Comparison of ENCODE assay signal across 8 mouse cellular contexts in genomic region chr7:58399145-58399604, GRCm38 (mm10).
DNase-seq lines count a peak whose midpoint lies in the region; ATAC-seq and TF ChIP-seq lines count a peak whose summit lies in the region.

No protein-coding gene starts in this region.

- peak overlapping the region; percentile 53 for H3K4me2 ChIP-seq in embryonic facial prominence, embryonic 15.5 days (replicated peaks)
- H3K4me2 ChIP-seq in limb, embryonic 11.5 days (ENCODE audit: low read depth, severe bottlenecking), result peak overlapping the region; percentile 53
- H3K4me2 ChIP-seq in midbrain, embryonic 13.5 days (replicated peaks), result peak overlapping the region; percentile 54

- no peak overlapping the region for H3K27ac ChIP-seq in bone marrow macrophage, adult 2 months (ENCODE audit: insufficient read depth, low read depth, low read length)
- peak overlapping the region; percentile 87 for H3K27ac ChIP-seq in embryonic facial prominence, embryonic 15.5 days (replicated peaks)
- H3K27ac ChIP-seq in heart, adult 2 months, result peak overlapping the region; percentile 80
- H3K27ac ChIP-seq in kidney, adult 2 months (ENCODE audit: insufficient read depth, low read depth, low read length), result no peak overlapping the region
- H3K27ac ChIP-seq in limb, embryonic 11.5 days (replicated peaks; ENCODE audit: low read depth, low read length), result peak overlapping the region; percentile 68
- peak overlapping the region; percentile 98 for H3K27ac ChIP-seq in midbrain, embryonic 13.5 days
- H3K27ac ChIP-seq in small intestine, adult 2 months (ENCODE audit: insufficient read depth, low read depth, low read length), result peak overlapping the region; percentile 71

- no peak for TF ChIP-seq CTCF in bone marrow macrophage, adult 2 months (IDR thresholded peaks at IDR 0.05; ENCODE audit: low read depth, low read length)
- no peak for TF ChIP-seq CTCF in heart, adult 2 months (IDR thresholded peaks at IDR 0.05)
- no peak for TF ChIP-seq CTCF in kidney, adult 2 months (conservative IDR thresholded peaks at IDR 0.05; ENCODE audit: insufficient read depth, insufficient read length, low read depth, low read length)
- no peak for TF ChIP-seq CTCF in small intestine, adult 2 months (IDR thresholded peaks at IDR 0.05; ENCODE audit: extremely low read depth, insufficient read length, insufficient replicate concordance, low read depth, low read length)

- peak; percentile 74 for TF ChIP-seq EP300 in heart, adult 2 months (IDR thresholded peaks at IDR 0.05; ENCODE audit: insufficient read depth, low read depth, low read length)

- H3K9ac ChIP-seq in embryonic facial prominence, embryonic 15.5 days, result peak overlapping the region; percentile 42
- peak overlapping the region; percentile 59 for H3K9ac ChIP-seq in heart, adult 2 months (ENCODE audit: low read depth, low read length)
- peak overlapping the region; percentile 67; the same call in 1 of the 2 replicates for H3K9ac ChIP-seq in limb, embryonic 11.5 days (ENCODE audit: low read length)
- peak overlapping the region; percentile 70 for H3K9ac ChIP-seq in midbrain, embryonic 13.5 days (replicated peaks)

- peaks cover 5% of the 10 kb centered on the region for H3K4me1 ChIP-seq in bone marrow macrophage, adult 2 months (ENCODE audit: control insufficient read depth, insufficient read depth, low read length)
- peaks cover 10% of the 10 kb centered on the region; the same call in 1 of the 2 replicates for H3K4me1 ChIP-seq in embryonic facial prominence, embryonic 15.5 days
- H3K4me1 ChIP-seq in heart, adult 2 months (ENCODE audit: control insufficient read depth, insufficient read depth, low read length), result peaks cover 2% of the 10 kb centered on the region
- peaks cover 8% of the 10 kb centered on the region for H3K4me1 ChIP-seq in kidney, adult 2 months (ENCODE audit: control insufficient read depth, insufficient read depth, low read length)
- no peaks in the 10 kb centered on the region for H3K4me1 ChIP-seq in limb, embryonic 11.5 days (ENCODE audit: control insufficient read depth, insufficient read depth, low read length)
- H3K4me1 ChIP-seq in midbrain, embryonic 13.5 days (replicated peaks), result peaks cover 15% of the 10 kb centered on the region
- peaks cover 2% of the 10 kb centered on the region; the same call in 1 of the 2 replicates for H3K4me1 ChIP-seq in small intestine, adult 2 months (ENCODE audit: control insufficient read depth, insufficient read depth, insufficient read length, low read length)

- WGBS in embryonic facial prominence, embryonic 15.5 days, result 0% methylated on average over 21 of the region's 21 CpGs
- under 1% methylated on average over 21 of the region's 21 CpGs for WGBS in heart, adult 2 months
- WGBS in kidney, adult 2 months, result under 1% methylated on average over 21 of the region's 21 CpGs
- WGBS in limb, embryonic 11.5 days, result under 1% methylated on average over 21 of the region's 21 CpGs
- WGBS in midbrain, embryonic 13.5 days, result under 1% methylated on average over 21 of the region's 21 CpGs
- WGBS in small intestine, adult 2 months, result under 1% methylated on average over 21 of the region's 21 CpGs

- peak; percentile 97 for ATAC-seq in embryonic facial prominence, embryonic 15.5 days (ENCODE audit: insufficient number of reproducible peaks, low FRiP score, low TSS enrichment, low read depth)
- ATAC-seq in limb, embryonic 11.5 days (ENCODE audit: insufficient number of reproducible peaks, low FRiP score, low TSS enrichment, low read depth), result peak; percentile 98
- peak; percentile 99 for ATAC-seq in midbrain, embryonic 13.5 days

- H3K27me3 ChIP-seq in embryonic facial prominence, embryonic 15.5 days, result no peaks in the 10 kb centered on the region
- no peaks in the 10 kb centered on the region for H3K27me3 ChIP-seq in heart, adult 2 months (ENCODE audit: control insufficient read depth, insufficient read depth, low read length)
- no peaks in the 10 kb centered on the region for H3K27me3 ChIP-seq in kidney, adult 2 months (replicated peaks; ENCODE audit: control insufficient read depth, insufficient read depth, low read length)
- no peaks in the 10 kb centered on the region for H3K27me3 ChIP-seq in limb, embryonic 11.5 days (ENCODE audit: control insufficient read depth, insufficient read depth, low read length)
- H3K27me3 ChIP-seq in midbrain, embryonic 13.5 days, result no peaks in the 10 kb centered on the region
- H3K27me3 ChIP-seq in small intestine, adult 2 months (ENCODE audit: control insufficient read depth, insufficient read depth, low read length), result no peaks in the 10 kb centered on the region

- intact Hi-C loops in heart, adult 2 months (cut with DNase I), result no loop called here

- H3K9me3 ChIP-seq in embryonic facial prominence, embryonic 15.5 days (replicated peaks), result no peaks in the 10 kb centered on the region
- H3K9me3 ChIP-seq in limb, embryonic 11.5 days (ENCODE audit: control insufficient read depth, low read length), result no peaks in the 10 kb centered on the region
- H3K9me3 ChIP-seq in midbrain, embryonic 13.5 days, result no peaks in the 10 kb centered on the region

- no peaks in the 10 kb centered on the region for H3K79me2 ChIP-seq in heart, adult 2 months (replicated peaks; ENCODE audit: control insufficient read depth, insufficient read depth, low read length)

- TF ChIP-seq POLR2A in bone marrow macrophage, adult 2 months (IDR thresholded peaks at IDR 0.05; ENCODE audit: borderline replicate concordance, low read depth, low read length), result no peak
- TF ChIP-seq POLR2A in heart, adult 2 months (IDR thresholded peaks at IDR 0.05; ENCODE audit: insufficient read depth, low read depth, low read length), result peak; percentile 77
- no peak for TF ChIP-seq POLR2A in kidney, adult 2 months (IDR thresholded peaks at IDR 0.05; ENCODE audit: low read depth, low read length)
- peak; percentile 71; the same call in 1 of the 2 replicates for TF ChIP-seq POLR2A in small intestine, adult 2 months (IDR thresholded peaks at IDR 0.05; ENCODE audit: low read depth, low read length)

- H3K4me3 ChIP-seq in bone marrow macrophage, adult 2 months (ENCODE audit: insufficient read depth, low read length), result peak overlapping the region; percentile 78
- peak overlapping the region; percentile 63 for H3K4me3 ChIP-seq in embryonic facial prominence, embryonic 15.5 days (replicated peaks)
- H3K4me3 ChIP-seq in heart, adult 2 months, result peak overlapping the region; percentile 53
- H3K4me3 ChIP-seq in kidney, adult 2 months (ENCODE audit: insufficient read depth, low read depth, low read length), result peak overlapping the region; percentile 65
- peak overlapping the region; percentile 40 for H3K4me3 ChIP-seq in limb, embryonic 11.5 days (ENCODE audit: low read depth, low read length)
- H3K4me3 ChIP-seq in midbrain, embryonic 13.5 days (replicated peaks), result peak overlapping the region; percentile 52
- H3K4me3 ChIP-seq in small intestine, adult 2 months (ENCODE audit: low read depth, low read length), result peak overlapping the region; percentile 64

- peak; percentile 86 for DNase-seq in 3134 (ENCODE audit: extremely low read depth, insufficient read length, low spot score)
- peak; percentile 91 to 94 for DNase-seq in heart, adult 2 months
- peak; percentile 96 for DNase-seq in kidney, adult 2 months
- DNase-seq in limb, embryonic 11.5 days (ENCODE audit: low spot score), result peak; percentile 94

- no peaks in the 10 kb centered on the region for H3K36me3 ChIP-seq in embryonic facial prominence, embryonic 15.5 days
- H3K36me3 ChIP-seq in heart, adult 2 months (ENCODE audit: control insufficient read depth, insufficient read depth, low read length), result peaks cover 2% of the 10 kb centered on the region; the same call in 1 of the 2 replicates
- H3K36me3 ChIP-seq in kidney, adult 2 months (ENCODE audit: control insufficient read depth, insufficient read depth, low read length), result no peaks in the 10 kb centered on the region
- no peaks in the 10 kb centered on the region for H3K36me3 ChIP-seq in limb, embryonic 11.5 days (ENCODE audit: control insufficient read depth, insufficient read depth, low read length)
- H3K36me3 ChIP-seq in midbrain, embryonic 13.5 days, result no peaks in the 10 kb centered on the region
- no peaks in the 10 kb centered on the region for H3K36me3 ChIP-seq in small intestine, adult 2 months (ENCODE audit: control insufficient read depth, insufficient read depth, low read length)

Comparison
In these comparisons a context has a peak if more than half of its experiments do, and no peak if none do; other contexts are left out.
1. H3K27ac ChIP-seq: peak in embryonic facial prominence, embryonic 15.5 days (single experiment), heart, adult 2 months (single experiment), limb, embryonic 11.5 days (single experiment), midbrain, embryonic 13.5 days (single experiment) and small intestine, adult 2 months (single experiment); none in bone marrow macrophage, adult 2 months (single experiment) and kidney, adult 2 months (single experiment).
2. POLR2A ChIP-seq: peak in heart, adult 2 months (single experiment) and small intestine, adult 2 months (single experiment); none in bone marrow macrophage, adult 2 months (single experiment) and kidney, adult 2 months (single experiment).
3. Peak in every context shown above with its lines, with median percentiles within 50 percentile points of each other: DNase-seq, H3K4me3 ChIP-seq, ATAC-seq, H3K4me2 ChIP-seq and H3K9ac ChIP-seq.